Mouse (Mus musculus) liver, adult 2 months (tissue): ENCODE measurements around the gene Helb.

Experiments
- CTCF ChIP-seq: fragments of 200-500 bp; IDR thresholded peaks from 2 replicates; pipeline ENCODE4 v1.5.1; 2011; ENCODE audit warnings: low read depth, low read length, control low read depth
- POLR2A ChIP-seq: fragments of 200-500 bp; IDR thresholded peaks from 2 replicates; pipeline ENCODE4 v1.6.1; 2011; ENCODE audit warnings: low read length, control low read depth; ENCODE audit not compliant: insufficient read depth; ENCODE audit errors: extremely low read depth

DNA sequence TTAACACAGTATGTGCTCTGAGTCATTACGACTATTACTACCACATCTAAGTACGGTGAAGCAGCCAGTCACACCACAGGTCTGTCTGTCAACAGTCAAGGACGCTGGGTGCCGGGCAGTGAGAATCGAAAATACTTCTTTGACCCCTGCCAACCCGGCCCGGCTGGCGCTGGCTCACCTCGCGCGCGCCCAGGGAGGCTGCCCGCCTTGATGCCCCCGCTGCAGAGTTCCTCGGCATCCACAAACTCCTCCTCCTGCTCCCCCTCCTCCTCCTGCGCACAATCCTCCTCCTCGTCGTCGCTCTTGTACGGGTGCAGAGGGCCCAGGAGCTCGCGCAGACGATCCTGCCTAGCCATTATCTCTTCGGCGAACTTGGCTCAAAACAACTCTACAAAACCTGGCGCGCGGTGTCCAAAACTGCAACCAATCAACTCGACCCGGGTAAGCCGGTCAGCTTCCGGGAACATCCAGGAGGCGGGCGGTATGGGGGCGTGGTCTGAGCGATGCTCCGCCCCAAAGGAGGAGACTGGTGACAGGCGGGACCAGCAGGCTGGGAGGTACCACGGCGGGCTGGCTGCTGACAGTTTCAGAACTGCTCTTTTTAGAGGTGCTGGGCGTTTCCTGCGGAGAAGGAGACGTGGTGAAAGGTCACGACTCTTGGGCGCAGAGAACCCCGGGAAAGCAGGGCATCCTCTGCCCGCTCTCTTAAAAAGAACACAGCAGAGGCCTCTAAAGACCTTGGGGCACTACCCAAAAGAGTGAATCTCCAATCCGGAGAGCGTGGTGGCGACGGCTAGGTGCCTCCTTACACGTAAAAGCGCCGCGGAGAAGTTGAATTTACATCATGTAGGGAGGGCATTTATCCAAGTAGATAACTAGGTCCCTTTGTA is at the start of gene Helb:
- TF ChIP-seq CTCF (no peak), POLR2A (peak; percentile 61; the same call in 1 of the 2 replicates)
